Mouse (Mus musculus) ES-Bruce4 (cell line): Measurements from ENCODE around the gene Pfkfb3. TPM values are rescaled to one million over a fixed set of nuclear protein-coding genes. Genes with fewer than 3 reads are reported as not detected.
A peak's percentile ranks its signal among the peaks of the same experiment; 100 is the strongest.

Experiments
- H3K27ac ChIP-seq: 2 replicates; pipeline ENCODE4 v1.5.1; 2012; ENCODE audit warnings: low read length, inconsistent platforms; ENCODE audit not compliant: insufficient read depth
- H3K27me3 ChIP-seq: 2 replicates; pipeline ENCODE4 v1.6.1; 2012; ENCODE audit warnings: mild to moderate bottlenecking, low read length, inconsistent platforms; ENCODE audit not compliant: control insufficient read depth, poor library complexity, insufficient read depth, severe bottlenecking
- H3K36me3 ChIP-seq: 2 replicates; pipeline ENCODE4 v1.6.1; 2012; ENCODE audit warnings: inconsistent platforms, mild to moderate bottlenecking, low read length, moderate library complexity; ENCODE audit not compliant: control insufficient read depth, poor library complexity, insufficient read depth, severe bottlenecking
- H3K4me1 ChIP-seq: one replicate; pipeline ENCODE4 v1.8.1; 2011; ENCODE audit warnings: low read length; ENCODE audit not compliant: control insufficient read depth, insufficient read depth
- H3K4me3 ChIP-seq: 2 replicates; pipeline ENCODE4 v1.5.1; 2011; ENCODE audit warnings: low read depth, mild to moderate bottlenecking, low read length
- H3K9ac ChIP-seq: 2 replicates; pipeline ENCODE4 v1.6.1; 2012; ENCODE audit warnings: low read depth, mild to moderate bottlenecking, inconsistent platforms; ENCODE audit not compliant: poor library complexity, severe bottlenecking
- H3K9me3 ChIP-seq: replicated peaks from 2 replicates; pipeline ENCODE4 v1.6.1; 2012; ENCODE audit warnings: mild to moderate bottlenecking, low read length, inconsistent platforms; ENCODE audit not compliant: control insufficient read depth, poor library complexity, insufficient read depth, severe bottlenecking
- CTCF ChIP-seq: IDR thresholded peaks from one replicate; pipeline ENCODE4 v1.8.1; 2011; ENCODE audit warnings: low read depth, low read length
- EP300 ChIP-seq: IDR thresholded peaks from 2 replicates; pipeline ENCODE4 v1.6.1; 2011; ENCODE audit warnings: low read depth, low read length; ENCODE audit not compliant: insufficient read depth
- POLR2A ChIP-seq: IDR thresholded peaks from one replicate; pipeline ENCODE4 v1.8.1; 2011; ENCODE audit warnings: low read length; ENCODE audit not compliant: insufficient read depth
- polyA plus RNA-seq: library from polyadenylated mRNA; stranded (reverse); fragments of >200 nt; gene quantifications from 2 replicates; pipeline ENCODE4 v1.2.4, GENCODE M21; 2011; ENCODE audit warnings: low read depth; ENCODE audit not compliant: missing spikeins, insufficient read depth, insufficient read length

The Pfkfb3 gene
- polyA plus RNA-seq, 1 experiment: 73.8 TPM

- TF ChIP-seq POLR2A (no peak), CTCF (no peak), EP300 (no peak)
- no peaks in the 10 kb centered on the region for H3K36me3 ChIP-seq
- H3K9ac ChIP-seq: no peak overlapping the region
- no peaks in the 10 kb centered on the region for H3K27me3 ChIP-seq
- no peak overlapping the region for H3K4me3 ChIP-seq
- H3K27ac ChIP-seq: no peak overlapping the region
- no peaks in the 10 kb centered on the region for H3K4me1 ChIP-seq
- H3K9me3 ChIP-seq: no peaks in the 10 kb centered on the region
These were observed 32.1 kb downstream of the Pfkfb3 start for GRCm38 (mm10) chr2:11521758-11522157.

GRCm38 (mm10) chr2:11520786-11521185 is 33.1 kb downstream of the Pfkfb3 start:
- Histone ChIP-seq H3K36me3 (no peaks in the 10 kb centered on the region), H3K9me3 (no peaks in the 10 kb centered on the region), H3K27me3 (no peaks in the 10 kb centered on the region), H3K9ac (no peak overlapping the region), H3K4me3 (no peak overlapping the region), H3K27ac (no peak overlapping the region), H3K4me1 (no peaks in the 10 kb centered on the region)
- no peak for TF ChIP-seq POLR2A
- no peak for TF ChIP-seq EP300
- no peak for TF ChIP-seq CTCF

GRCm38 (mm10) chr2:11515828-11516227 is 38.0 kb downstream of the Pfkfb3 start:
- Histone ChIP-seq H3K27ac (no peak overlapping the region), H3K27me3 (no peaks in the 10 kb centered on the region; the same call in 1 of the 2 replicates), H3K4me1 (no peaks in the 10 kb centered on the region), H3K9me3 (no peaks in the 10 kb centered on the region), H3K36me3 (no peaks in the 10 kb centered on the region), H3K4me3 (no peak overlapping the region), H3K9ac (no peak overlapping the region)
- TF ChIP-seq CTCF: no peak
- no peak for TF ChIP-seq EP300
- no peak for TF ChIP-seq POLR2A

GRCm38 (mm10) chr2:11513057-11513967 is 40.6 kb downstream of the Pfkfb3 start:
- Histone ChIP-seq H3K36me3 (no peaks in the 10 kb centered on the region), H3K9me3 (no peaks in the 10 kb centered on the region), H3K4me1 (no peaks in the 10 kb centered on the region), H3K27ac (no peak overlapping the region), H3K27me3 (no peaks in the 10 kb centered on the region; the same call in 1 of the 2 replicates), H3K9ac (no peak overlapping the region), H3K4me3 (no peak overlapping the region)
- TF ChIP-seq POLR2A (no peak), CTCF (no peak), EP300 (no peak)

- no peak for TF ChIP-seq EP300
- TF ChIP-seq POLR2A: no peak
- TF ChIP-seq CTCF: no peak
These were observed 41.8 kb downstream of the Pfkfb3 start for GRCm38 (mm10) chr2:11512127-11512526.

GRCm38 (mm10) chr2:11503736-11504135 is 50.1 kb downstream of the Pfkfb3 start:
- peak overlapping the region; percentile 83 for H3K4me3 ChIP-seq
- H3K9me3 ChIP-seq: no peaks in the 10 kb centered on the region
- TF ChIP-seq POLR2A (no peak), CTCF (no peak), EP300 (no peak)
- 0 out of 2 replicates have a peak overlapping the region, but pooled peaks have one; percentile 53 for H3K9ac ChIP-seq
- H3K27ac ChIP-seq: no peak overlapping the region
- no peaks in the 10 kb centered on the region for H3K4me1 ChIP-seq
- H3K36me3 ChIP-seq: no peaks in the 10 kb centered on the region
- H3K27me3 ChIP-seq: no peaks in the 10 kb centered on the region

More at GRCm38 (mm10) chr2:11512127-11512526, 41.8 kb downstream of the Pfkfb3 start:
- no peak overlapping the region for H3K9ac ChIP-seq
- H3K27me3 ChIP-seq: no peaks in the 10 kb centered on the region; the same call in 1 of the 2 replicates
- H3K9me3 ChIP-seq: no peaks in the 10 kb centered on the region
- no peaks in the 10 kb centered on the region for H3K4me1 ChIP-seq
- no peaks in the 10 kb centered on the region for H3K36me3 ChIP-seq
- H3K4me3 ChIP-seq: no peak overlapping the region
- H3K27ac ChIP-seq: no peak overlapping the region
